Mouse (Mus musculus): Measurements from ENCODE around the gene Il3. TPM values are rescaled to one million over a fixed set of nuclear protein-coding genes. Genes with fewer than 3 reads are reported as not detected.

Gene Il3
- not detected in 2 replicates for polyA plus RNA-seq (2015; fragmentation: Nextera tagmentation; extraction: Ambion mirVana)

GRCm38 (mm10) chr11:54267177-54267576, at the start of gene Il3:
TSS of gene Il3 (minus strand) at chr11:54267277.
- ATAC-seq: no peak
- Histone ChIP-seq H3K9ac (ENCODE audit: low read depth, low read length) (no peak within 1 kb of the TSS), H3K27me3 (replicated peaks; ENCODE audit: control insufficient read depth, insufficient read depth, low read length) (no peaks in the 10 kb centered on the region), H3K4me3 (ENCODE audit: low read length) (no peak within 1 kb of the TSS), H3K27ac (ENCODE audit: low read depth, low read length) (no peak within 1 kb of the TSS), H3K36me3 (ENCODE audit: control insufficient read depth, insufficient read depth, low read length) (no peaks in the 10 kb centered on the region), H3K9me3 (ENCODE audit: control insufficient read depth, low read length) (no peaks in the 10 kb centered on the region), H3K4me2 (ENCODE audit: low read length) (no peak within 1 kb of the TSS), H3K4me1 (ENCODE audit: control insufficient read depth, insufficient read depth, low read depth, low read length) (no peaks in the 10 kb centered on the region)
- 86% methylated on average over 6 of the region's 6 CpGs for WGBS

DNA sequence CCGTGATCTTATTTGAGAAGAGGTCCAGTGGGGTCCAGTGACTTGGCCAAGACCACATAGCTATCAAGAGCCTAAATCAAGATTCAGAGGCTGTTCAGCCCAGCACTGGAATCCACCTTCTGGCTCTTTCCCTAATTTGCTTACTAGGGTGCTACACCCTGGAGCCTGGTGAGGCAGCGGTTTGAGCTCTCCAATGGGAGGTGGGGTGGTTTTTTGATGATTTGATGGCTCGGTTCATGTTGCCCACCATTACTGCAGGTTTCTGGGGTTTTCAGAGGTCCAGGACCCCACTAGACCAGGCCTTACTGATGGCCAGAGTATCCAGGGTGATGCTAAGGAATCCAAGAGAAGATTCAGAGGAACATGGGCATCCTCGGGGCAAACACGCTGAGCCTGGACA, 48.3 kb upstream of the Il3 start:
- H3K9me3 ChIP-seq (ENCODE audit: control insufficient read depth, low read length): no peaks in the 10 kb centered on the region
- H3K4me2 ChIP-seq (ENCODE audit: low read length): no peak overlapping the region
- H3K27ac ChIP-seq (ENCODE audit: low read depth, low read length): no peak overlapping the region
- WGBS: 80% methylated on average over 5 of the region's 5 CpGs
- H3K4me3 ChIP-seq (ENCODE audit: low read length): no peak overlapping the region
- H3K9ac ChIP-seq (ENCODE audit: low read depth, low read length): no peak overlapping the region
- H3K27me3 ChIP-seq (replicated peaks; ENCODE audit: control insufficient read depth, insufficient read depth, low read length): no peaks in the 10 kb centered on the region
- H3K4me1 ChIP-seq (ENCODE audit: control insufficient read depth, insufficient read depth, low read depth, low read length): peaks cover 16% of the 10 kb centered on the region
- no peaks in the 10 kb centered on the region for H3K36me3 ChIP-seq (ENCODE audit: control insufficient read depth, insufficient read depth, low read length)
- ATAC-seq: no peak

GRCm38 (mm10) chr11:54314740-54315139, 47.7 kb upstream of the Il3 start:
- Histone ChIP-seq H3K4me1 (ENCODE audit: control insufficient read depth, insufficient read depth, low read depth, low read length) (peaks cover 16% of the 10 kb centered on the region), H3K4me3 (ENCODE audit: low read length) (no peak overlapping the region), H3K9ac (ENCODE audit: low read depth, low read length) (no peak overlapping the region), H3K27me3 (replicated peaks; ENCODE audit: control insufficient read depth, insufficient read depth, low read length) (no peaks in the 10 kb centered on the region), H3K4me2 (ENCODE audit: low read length) (no peak overlapping the region), H3K9me3 (ENCODE audit: control insufficient read depth, low read length) (no peaks in the 10 kb centered on the region), H3K27ac (ENCODE audit: low read depth, low read length) (no peak overlapping the region), H3K36me3 (ENCODE audit: control insufficient read depth, insufficient read depth, low read length) (no peaks in the 10 kb centered on the region)
- 7% methylated on average over 3 of the region's 3 CpGs for WGBS
- peak; percentile 77 for ATAC-seq

DNA sequence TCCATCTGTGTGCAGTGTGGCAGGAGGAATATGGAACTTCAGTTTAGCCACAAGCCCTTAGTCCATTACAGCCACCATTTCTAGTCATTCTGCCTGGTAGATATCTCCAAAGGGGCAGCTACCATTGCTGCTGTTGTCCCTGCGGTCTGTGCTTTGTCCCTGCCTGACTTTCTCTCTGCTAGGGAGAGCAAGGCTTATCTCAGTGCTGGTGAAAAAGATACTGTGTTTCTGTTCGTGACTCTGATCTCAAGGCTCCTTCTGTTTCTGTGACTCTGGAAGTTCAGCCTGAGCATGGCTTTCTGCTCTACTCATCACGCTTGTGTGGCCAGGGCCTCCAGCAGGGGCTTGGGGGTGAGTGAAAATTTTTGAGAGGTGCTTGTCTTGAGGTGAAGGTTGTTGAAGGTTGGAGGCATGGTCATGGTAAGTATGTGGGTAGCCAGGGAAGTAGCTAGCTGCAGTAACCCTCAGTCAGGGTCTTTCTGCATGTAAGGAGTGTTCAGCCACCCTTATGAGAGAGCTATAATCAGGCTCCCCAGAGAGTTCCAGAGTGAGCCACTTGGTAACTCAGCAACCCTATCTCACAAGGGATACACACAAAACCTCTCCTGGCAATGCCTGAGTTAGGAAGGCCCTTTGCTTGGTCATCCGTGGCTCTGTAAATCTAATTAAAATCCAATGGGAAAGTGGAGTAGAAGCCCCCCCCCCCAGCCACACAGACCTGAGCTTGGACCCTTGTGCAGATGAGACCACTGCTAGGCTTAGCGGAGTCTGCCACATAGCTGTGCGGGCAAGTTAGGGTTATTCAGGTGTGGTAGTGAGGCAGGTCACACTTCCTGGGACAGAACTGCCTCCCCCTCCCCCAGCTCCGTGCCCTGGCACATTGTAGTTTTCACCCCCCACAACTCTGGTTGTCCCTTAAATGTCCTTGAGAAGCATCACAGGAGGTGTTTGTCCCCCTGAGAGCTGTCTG, 46.6 kb upstream of the Il3 start:
- no peak overlapping the region for H3K4me3 ChIP-seq (ENCODE audit: low read length)
- no peaks in the 10 kb centered on the region for H3K36me3 ChIP-seq (ENCODE audit: control insufficient read depth, insufficient read depth, low read length)
- H3K27me3 ChIP-seq (replicated peaks; ENCODE audit: control insufficient read depth, insufficient read depth, low read length): no peaks in the 10 kb centered on the region
- H3K4me2 ChIP-seq (ENCODE audit: low read length): no peak overlapping the region
- H3K9ac ChIP-seq (ENCODE audit: low read depth, low read length): no peak overlapping the region
- H3K9me3 ChIP-seq (ENCODE audit: control insufficient read depth, low read length): no peaks in the 10 kb centered on the region
- no peak for ATAC-seq
- 72% methylated on average over 7 of the region's 7 CpGs for WGBS
- peaks cover 16% of the 10 kb centered on the region for H3K4me1 ChIP-seq (ENCODE audit: control insufficient read depth, insufficient read depth, low read depth, low read length)
- H3K27ac ChIP-seq (ENCODE audit: low read depth, low read length): no peak overlapping the region

GRCm38 (mm10) chr11:54312603-54313002, 45.5 kb upstream of the Il3 start:
- Histone ChIP-seq H3K4me2 (ENCODE audit: low read length) (no peak overlapping the region), H3K9me3 (ENCODE audit: control insufficient read depth, low read length) (no peaks in the 10 kb centered on the region), H3K4me3 (ENCODE audit: low read length) (no peak overlapping the region), H3K36me3 (ENCODE audit: control insufficient read depth, insufficient read depth, low read length) (no peaks in the 10 kb centered on the region), H3K4me1 (ENCODE audit: control insufficient read depth, insufficient read depth, low read depth, low read length) (peaks cover 16% of the 10 kb centered on the region), H3K27ac (ENCODE audit: low read depth, low read length) (no peak overlapping the region), H3K27me3 (replicated peaks; ENCODE audit: control insufficient read depth, insufficient read depth, low read length) (no peaks in the 10 kb centered on the region), H3K9ac (ENCODE audit: low read depth, low read length) (no peak overlapping the region)
- ATAC-seq: no peak
- 14% methylated on average over 1 of the region's 1 CpGs for WGBS

- Histone ChIP-seq H3K36me3 (ENCODE audit: control insufficient read depth, insufficient read depth, low read length) (no peaks in the 10 kb centered on the region), H3K27me3 (replicated peaks; ENCODE audit: control insufficient read depth, insufficient read depth, low read length) (no peaks in the 10 kb centered on the region), H3K27ac (ENCODE audit: low read depth, low read length) (peak overlapping the region; percentile 70), H3K9me3 (ENCODE audit: control insufficient read depth, low read length) (no peaks in the 10 kb centered on the region), H3K4me2 (ENCODE audit: low read length) (no peak overlapping the region), H3K4me3 (ENCODE audit: low read length) (no peak overlapping the region), H3K9ac (ENCODE audit: low read depth, low read length) (0 out of 2 replicates have a peak overlapping the region, but pooled peaks have one; percentile 35), H3K4me1 (ENCODE audit: control insufficient read depth, insufficient read depth, low read depth, low read length) (peaks cover 19% of the 10 kb centered on the region)
- 10% methylated on average over 5 of the region's 5 CpGs for WGBS
- peak; percentile 87 for ATAC-seq
Observed at GRCm38 (mm10) chr11:54312021-54312420, 44.9 kb upstream of the Il3 start.

- Histone ChIP-seq H3K4me3 (ENCODE audit: low read length) (no peak overlapping the region), H3K36me3 (ENCODE audit: control insufficient read depth, insufficient read depth, low read length) (no peaks in the 10 kb centered on the region), H3K4me2 (ENCODE audit: low read length) (no peak overlapping the region), H3K4me1 (ENCODE audit: control insufficient read depth, insufficient read depth, low read depth, low read length) (peaks cover 27% of the 10 kb centered on the region), H3K9me3 (ENCODE audit: control insufficient read depth, low read length) (no peaks in the 10 kb centered on the region), H3K27ac (ENCODE audit: low read depth, low read length) (no peak overlapping the region), H3K27me3 (replicated peaks; ENCODE audit: control insufficient read depth, insufficient read depth, low read length) (no peaks in the 10 kb centered on the region), H3K9ac (ENCODE audit: low read depth, low read length) (no peak overlapping the region)
- no peak for ATAC-seq
- WGBS: 96% methylated on average over 2 of the region's 2 CpGs
Observed at GRCm38 (mm10) chr11:54310588-54310987, 43.5 kb upstream of the Il3 start.

GRCm38 (mm10) chr11:54307139-54307816, 40.2 kb upstream of the Il3 start:
- no peak overlapping the region; the same call in 1 of the 2 replicates for H3K4me2 ChIP-seq (ENCODE audit: low read length)
- 77% methylated on average over 7 of the region's 7 CpGs for WGBS
- no peaks in the 10 kb centered on the region for H3K36me3 ChIP-seq (ENCODE audit: control insufficient read depth, insufficient read depth, low read length)
- H3K9me3 ChIP-seq (ENCODE audit: control insufficient read depth, low read length): no peaks in the 10 kb centered on the region
- peaks cover 29% of the 10 kb centered on the region for H3K4me1 ChIP-seq (ENCODE audit: control insufficient read depth, insufficient read depth, low read depth, low read length)
- H3K27me3 ChIP-seq (replicated peaks; ENCODE audit: control insufficient read depth, insufficient read depth, low read length): no peaks in the 10 kb centered on the region
- H3K4me3 ChIP-seq (ENCODE audit: low read length): no peak overlapping the region
- no peak overlapping the region for H3K9ac ChIP-seq (ENCODE audit: low read depth, low read length)
- no peak overlapping the region for H3K27ac ChIP-seq (ENCODE audit: low read depth, low read length)
- ATAC-seq: no peak

GRCm38 (mm10) chr11:54305331-54305730, 38.3 kb upstream of the Il3 start:
- Histone ChIP-seq H3K9me3 (ENCODE audit: control insufficient read depth, low read length) (no peaks in the 10 kb centered on the region), H3K4me1 (ENCODE audit: control insufficient read depth, insufficient read depth, low read depth, low read length) (peaks cover 23% of the 10 kb centered on the region), H3K36me3 (ENCODE audit: control insufficient read depth, insufficient read depth, low read length) (no peaks in the 10 kb centered on the region), H3K4me2 (ENCODE audit: low read length) (peak overlapping the region; percentile 66), H3K27me3 (replicated peaks; ENCODE audit: control insufficient read depth, insufficient read depth, low read length) (no peaks in the 10 kb centered on the region), H3K9ac (ENCODE audit: low read depth, low read length) (peak overlapping the region; percentile 53), H3K4me3 (ENCODE audit: low read length) (peak overlapping the region; percentile 74), H3K27ac (ENCODE audit: low read depth, low read length) (no peak overlapping the region)
- 69% methylated on average over 3 of the region's 3 CpGs for WGBS
- no peak for ATAC-seq

Data from hindbrain, embryonic 16.5 days (tissue).